Mouse (Mus musculus): ENCODE results near the gene Zfand6. TPM values are rescaled to one million over a fixed set of nuclear protein-coding genes. Genes with fewer than 3 reads are reported as not detected.

Zfand6 gene
- polyA plus RNA-seq, 1 experiment from 2014 or later, result 178 TPM

GRCm38 (mm10) chr7:84579769-84580168 is 110.0 kb downstream of the Zfand6 start:
- WGBS, result 63% methylated on average over 1 of the region's 1 CpGs
- Histone ChIP-seq H3K4me2 (replicated peaks; ENCODE audit: low read depth) (no peak overlapping the region), H3K27me3 (replicated peaks; ENCODE audit: control insufficient read depth, insufficient read depth, low read length) (no peaks in the 10 kb centered on the region), H3K9me3 (ENCODE audit: control insufficient read depth) (no peaks in the 10 kb centered on the region), H3K4me1 (replicated peaks; ENCODE audit: control insufficient read depth, insufficient read depth, low read length) (no peaks in the 10 kb centered on the region), H3K27ac (ENCODE audit: low read depth, low read length) (no peak overlapping the region), H3K9ac (ENCODE audit: low read depth, low read length) (no peak overlapping the region), H3K36me3 (ENCODE audit: control insufficient read depth, insufficient read depth) (no peaks in the 10 kb centered on the region), H3K4me3 (ENCODE audit: low read depth, low read length) (no peak overlapping the region)
- TF ChIP-seq CTCF (IDR thresholded peaks at IDR 0.05; ENCODE audit: low read depth), result no peak
- no peak for ATAC-seq

- ATAC-seq, result no peak
- no peak for TF ChIP-seq CTCF (IDR thresholded peaks at IDR 0.05; ENCODE audit: low read depth)
- H3K9ac ChIP-seq (ENCODE audit: low read depth, low read length), result no peak overlapping the region
- H3K4me3 ChIP-seq (ENCODE audit: low read depth, low read length), result no peak overlapping the region
- 86% methylated on average over 1 of the region's 1 CpGs for WGBS
- H3K36me3 ChIP-seq (ENCODE audit: control insufficient read depth, insufficient read depth), result no peaks in the 10 kb centered on the region
- no peaks in the 10 kb centered on the region for H3K27me3 ChIP-seq (replicated peaks; ENCODE audit: control insufficient read depth, insufficient read depth, low read length)
- no peaks in the 10 kb centered on the region for H3K4me1 ChIP-seq (replicated peaks; ENCODE audit: control insufficient read depth, insufficient read depth, low read length)
- H3K9me3 ChIP-seq (ENCODE audit: control insufficient read depth), result no peaks in the 10 kb centered on the region
- H3K27ac ChIP-seq (ENCODE audit: low read depth, low read length), result no peak overlapping the region
- H3K4me2 ChIP-seq (replicated peaks; ENCODE audit: low read depth), result no peak overlapping the region
Observed at GRCm38 (mm10) chr7:84578841-84579240, 110.9 kb downstream of the Zfand6 start.

- H3K4me3 ChIP-seq (ENCODE audit: low read depth, low read length), result no peak overlapping the region
- no peak for ATAC-seq
- no peaks in the 10 kb centered on the region for H3K4me1 ChIP-seq (replicated peaks; ENCODE audit: control insufficient read depth, insufficient read depth, low read length)
- H3K9ac ChIP-seq (ENCODE audit: low read depth, low read length), result no peak overlapping the region
- WGBS, result 76% methylated on average over 2 of the region's 2 CpGs
- no peaks in the 10 kb centered on the region for H3K27me3 ChIP-seq (replicated peaks; ENCODE audit: control insufficient read depth, insufficient read depth, low read length)
- no peak for TF ChIP-seq CTCF (IDR thresholded peaks at IDR 0.05; ENCODE audit: low read depth)
- no peak overlapping the region for H3K27ac ChIP-seq (ENCODE audit: low read depth, low read length)
- H3K36me3 ChIP-seq (ENCODE audit: control insufficient read depth, insufficient read depth), result no peaks in the 10 kb centered on the region
- H3K9me3 ChIP-seq (ENCODE audit: control insufficient read depth), result no peaks in the 10 kb centered on the region
- no peak overlapping the region for H3K4me2 ChIP-seq (replicated peaks; ENCODE audit: low read depth)
Observed at GRCm38 (mm10) chr7:84577034-84577433, 112.7 kb downstream of the Zfand6 start.

GRCm38 (mm10) chr7:84566200-84566599 is 123.6 kb downstream of the Zfand6 start:
- Histone ChIP-seq H3K36me3 (ENCODE audit: control insufficient read depth, insufficient read depth) (no peaks in the 10 kb centered on the region), H3K4me3 (ENCODE audit: low read depth, low read length) (no peak overlapping the region), H3K4me1 (replicated peaks; ENCODE audit: control insufficient read depth, insufficient read depth, low read length) (no peaks in the 10 kb centered on the region), H3K9me3 (ENCODE audit: control insufficient read depth) (no peaks in the 10 kb centered on the region), H3K27ac (ENCODE audit: low read depth, low read length) (no peak overlapping the region), H3K27me3 (replicated peaks; ENCODE audit: control insufficient read depth, insufficient read depth, low read length) (no peaks in the 10 kb centered on the region), H3K4me2 (replicated peaks; ENCODE audit: low read depth) (no peak overlapping the region), H3K9ac (ENCODE audit: low read depth, low read length) (no peak overlapping the region)
- WGBS, result 71% methylated on average over 6 of the region's 6 CpGs
- no peak for TF ChIP-seq CTCF (IDR thresholded peaks at IDR 0.05; ENCODE audit: low read depth)
- no peak for ATAC-seq

GRCm38 (mm10) chr7:84564236-84564635 is 125.5 kb downstream of the Zfand6 start:
- 78% methylated on average over 3 of the region's 3 CpGs for WGBS
- ATAC-seq, result no peak
- H3K4me3 ChIP-seq (ENCODE audit: low read depth, low read length), result no peak overlapping the region

More at GRCm38 (mm10) chr7:84564236-84564635, 125.5 kb downstream of the Zfand6 start:
- H3K27me3 ChIP-seq (replicated peaks; ENCODE audit: control insufficient read depth, insufficient read depth, low read length), result no peaks in the 10 kb centered on the region
- H3K4me2 ChIP-seq (replicated peaks; ENCODE audit: low read depth), result no peak overlapping the region
- H3K36me3 ChIP-seq (ENCODE audit: control insufficient read depth, insufficient read depth), result no peaks in the 10 kb centered on the region
- H3K27ac ChIP-seq (ENCODE audit: low read depth, low read length), result no peak overlapping the region
- no peak for TF ChIP-seq CTCF (IDR thresholded peaks at IDR 0.05; ENCODE audit: low read depth)
- no peaks in the 10 kb centered on the region for H3K4me1 ChIP-seq (replicated peaks; ENCODE audit: control insufficient read depth, insufficient read depth, low read length)
- no peaks in the 10 kb centered on the region for H3K9me3 ChIP-seq (ENCODE audit: control insufficient read depth)
- H3K9ac ChIP-seq (ENCODE audit: low read depth, low read length), result no peak overlapping the region

Other genes starting within 250 kb of the Zfand6 start
- 0.82 and 1.6 TPM in 2 replicates for gene Gm2115, start 161.0 kb downstream of the Zfand6 start, polyA plus RNA-seq (2015; fragmentation: Nextera tagmentation; extraction: Ambion mirVana)
- 11.1 and 16.5 TPM in 2 replicates for gene Fah, start 83.2 kb downstream of the Zfand6 start, polyA plus RNA-seq (2015; fragmentation: Nextera tagmentation; extraction: Ambion mirVana)
- not detected in 2 replicates for gene Olfr291, start 163.6 kb upstream of the Zfand6 start, polyA plus RNA-seq (2015; fragmentation: Nextera tagmentation; extraction: Ambion mirVana)

All from intestine, postnatal 0 days (tissue).